Mouse (Mus musculus) CH12.LX (cell line): ENCODE measurements around the gene Spred2.

Experiments used
- CHD2 ChIP-seq: IDR thresholded peaks from 2 replicates; pipeline ENCODE4 v1.6.1; 2011; ENCODE audit warnings: low read length, improper control_type of control experiment
- CTCF ChIP-seq, 2 experiments: IDR thresholded peaks in 1 of 2; conservative IDR thresholded peaks in 1 of 2; 2 replicates each; pipeline ENCODE4 v1.5.1; 2011 to 2012; ENCODE audit warnings: low read depth in 2 of 2, low read length in 2 of 2, improper control_type of control experiment in 1 of 2, inconsistent platforms in 1 of 2, mild to moderate bottlenecking in 1 of 2, moderate library complexity in 1 of 2
- E2F4 ChIP-seq: IDR thresholded peaks from 2 replicates; pipeline ENCODE4 v1.6.1; 2011; ENCODE audit warnings: low read depth, low read length, improper control_type of control experiment; ENCODE audit not compliant: insufficient replicate concordance
- ELF1 ChIP-seq: IDR thresholded peaks from 2 replicates; pipeline ENCODE4 v1.6.1; 2014; ENCODE audit warnings: low read depth, mild to moderate bottlenecking, inconsistent platforms, low read length, improper control_type of control experiment
- EP300 ChIP-seq: IDR thresholded peaks from 2 replicates; pipeline ENCODE4 v1.6.1; 2011; ENCODE audit warnings: low read length, improper control_type of control experiment
- MAFK ChIP-seq: IDR thresholded peaks from 2 replicates; pipeline ENCODE4 v1.6.1; 2011; ENCODE audit warnings: low read length, improper control_type of control experiment; ENCODE audit not compliant: insufficient replicate concordance
- MEF2A ChIP-seq: IDR thresholded peaks from 2 replicates; pipeline ENCODE4 v1.6.1; 2014; ENCODE audit warnings: low read depth, mild to moderate bottlenecking, inconsistent platforms, low read length, improper control_type of control experiment, borderline replicate concordance
- POLR2A ChIP-seq: IDR thresholded peaks from 2 replicates; pipeline ENCODE4 v1.6.1; 2011; ENCODE audit warnings: low read depth, mild to moderate bottlenecking, improper control_type of control experiment, low read length
- UBTF ChIP-seq: IDR thresholded peaks from 2 replicates; pipeline ENCODE4 v1.6.1; 2012; ENCODE audit warnings: low read depth, mild to moderate bottlenecking, inconsistent platforms, low read length, improper control_type of control experiment, moderate library complexity
- USF1 ChIP-seq: IDR thresholded peaks from 2 replicates; pipeline ENCODE4 v1.6.1; 2014; ENCODE audit warnings: low read depth, mild to moderate bottlenecking, inconsistent platforms, low read length, improper control_type of control experiment
- USF2 ChIP-seq: conservative IDR thresholded peaks from 2 replicates; pipeline ENCODE4 v1.6.1; 2011; ENCODE audit warnings: low read depth, low read length, improper control_type of control experiment
- ZC3H11A ChIP-seq: IDR thresholded peaks from 2 replicates; pipeline ENCODE4 v1.6.1; 2012; ENCODE audit warnings: low read depth, mild to moderate bottlenecking, inconsistent platforms, low read length, improper control_type of control experiment
- ZNF384 ChIP-seq: IDR thresholded peaks from 2 replicates; pipeline ENCODE4 v1.6.1; 2012; ENCODE audit warnings: low read depth, low read length, improper control_type of control experiment, inconsistent platforms

- TF ChIP-seq ELF1 (no peak), USF2 (no peak), POLR2A (no peak), CTCF (conservative IDR thresholded peaks at IDR 0.05 in 1 of 2, IDR thresholded peaks at IDR 0.05 in 1 of 2; ENCODE audit: low read depth in 2 of 2, low read length in 2 of 2) (peak; percentile 19 to 35; a peak in 3 of 4 replicates), ZNF384 (no peak), EP300 (no peak), CHD2 (no peak), E2F4 (no peak), MAFK (no peak), USF1 (no peak), ZC3H11A (no peak), UBTF (no peak), MEF2A (no peak)
These were observed 11.5 kb upstream of the Spred2 start for GRCm38 (mm10) chr11:19912661-19913060.
